Mouse (Mus musculus): ENCODE measurements around the gene Nsun2. TPM values are rescaled to one million over a fixed set of nuclear protein-coding genes. Genes with fewer than 3 reads are reported as not detected.

The Nsun2 gene
- polyA plus RNA-seq, 1 experiment from 2014 or later = 131 TPM

DNA sequence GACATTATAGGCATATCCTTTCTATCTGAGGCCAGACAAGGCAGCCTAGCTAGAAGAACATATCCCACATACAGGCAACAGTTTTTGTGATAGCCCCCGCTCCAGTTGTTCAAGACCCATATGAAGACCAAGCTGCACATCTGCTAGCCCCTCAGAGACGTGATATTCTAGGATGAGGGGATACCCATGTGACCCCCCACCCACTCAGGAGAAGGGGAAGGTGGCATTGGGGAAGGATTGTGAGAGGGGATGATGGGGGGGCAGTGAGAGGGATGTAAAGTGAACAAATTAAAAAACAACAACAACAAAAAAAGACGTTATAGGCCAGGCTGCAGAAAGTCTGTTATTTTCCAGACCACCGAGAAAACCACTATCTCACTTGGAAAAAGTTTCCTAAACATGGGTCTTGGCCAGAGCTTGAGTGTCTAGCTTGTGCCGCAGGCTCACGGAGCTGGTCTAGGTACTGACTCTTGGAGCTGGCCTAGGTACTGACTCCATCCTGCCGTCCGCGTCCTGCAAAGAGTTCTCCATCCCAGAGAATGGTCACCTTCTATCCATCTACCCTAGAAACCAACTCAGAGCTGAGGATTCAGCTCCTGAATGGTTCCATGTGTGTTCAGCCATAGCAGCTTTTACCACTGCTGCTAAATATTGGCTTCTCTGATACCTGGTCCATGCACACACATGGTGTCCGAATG, 140.5 kb downstream of the Nsun2 start:
- no peak overlapping the region for H3K4me3 ChIP-seq (ENCODE audit: low read length)
- no peak overlapping the region for H3K9ac ChIP-seq (replicated peaks; ENCODE audit: low read length)
- 46% methylated on average over 10 of the region's 10 CpGs for WGBS
- H3K27me3 ChIP-seq (ENCODE audit: insufficient read depth, low read length) = no peaks in the 10 kb centered on the region
- ATAC-seq (ENCODE audit: low FRiP score, low TSS enrichment) = no peak
- H3K27ac ChIP-seq (ENCODE audit: low read length) = no peak overlapping the region
- H3K36me3 ChIP-seq (ENCODE audit: insufficient read depth, low read length) = no peaks in the 10 kb centered on the region
- no peaks in the 10 kb centered on the region for H3K4me1 ChIP-seq (ENCODE audit: insufficient read depth, low read length)
- H3K9me3 ChIP-seq (ENCODE audit: low read length) = no peaks in the 10 kb centered on the region
- no peak overlapping the region for H3K4me2 ChIP-seq (replicated peaks; ENCODE audit: low read depth, low read length)

Other genes starting within 250 kb of the Nsun2 start
- gene Tent4a, start 871 bp downstream of the Nsun2 start, polyA plus RNA-seq (2015; fragmentation: Nextera tagmentation; extraction: Ambion mirVana) = 5.0 and 5.1 TPM in 2 replicates
- gene Srd5a1, start 77.7 kb downstream of the Nsun2 start, polyA plus RNA-seq (2015; fragmentation: Nextera tagmentation; extraction: Ambion mirVana) = 25.0 and 27.7 TPM in 2 replicates
- 0.61 and 0.75 TPM in 2 replicates for gene Ube2ql1, start 206.1 kb downstream of the Nsun2 start, polyA plus RNA-seq (2015; fragmentation: Nextera tagmentation; extraction: Ambion mirVana)